Mouse (Mus musculus) intestine, embryonic 15.5 days (tissue): Measurements from ENCODE around the gene Id3. TPM values are rescaled to one million over a fixed set of nuclear protein-coding genes. Genes with fewer than 3 reads are reported as not detected.
A peak's percentile ranks its signal among the peaks of the same experiment; 100 is the strongest.

Source experiments
- ATAC-seq: fragments of 200-750 bp; cut with Nextera tagmentation; 2 replicates; pipeline ENCODE4 v1.8.0; 2017; ENCODE audit warnings: moderate TSS enrichment, moderate library complexity
- H3K27ac ChIP-seq: fragments of 300-500 bp; sonication (generic); 2 replicates; pipeline ENCODE4 v1.5.1; 2015; ENCODE audit warnings: mild to moderate bottlenecking, inconsistent platforms
- H3K27me3 ChIP-seq: fragments of 300-500 bp; sonication (generic); replicated peaks from 2 replicates; pipeline ENCODE4 v1.6.1; 2015; ENCODE audit warnings: inconsistent platforms
- H3K36me3 ChIP-seq: fragments of 300-500 bp; sonication (generic); 2 replicates; pipeline ENCODE4 v1.6.1; 2015; ENCODE audit warnings: inconsistent platforms
- H3K4me1 ChIP-seq: fragments of 300-500 bp; sonication (generic); replicated peaks from 2 replicates; pipeline ENCODE4 v1.6.1; 2015; ENCODE audit warnings: inconsistent platforms
- H3K4me2 ChIP-seq: fragments of 300-500 bp; sonication (generic); replicated peaks from 2 replicates; pipeline ENCODE4 v1.6.1; 2015; ENCODE audit warnings: mild to moderate bottlenecking, inconsistent platforms
- H3K4me3 ChIP-seq: fragments of 300-500 bp; sonication (generic); replicated peaks from 2 replicates; pipeline ENCODE4 v1.5.1; 2015; ENCODE audit warnings: inconsistent platforms
- H3K9ac ChIP-seq: fragments of 300-500 bp; sonication (generic); 2 replicates; pipeline ENCODE4 v1.6.1; 2015; ENCODE audit warnings: inconsistent platforms
- H3K9me3 ChIP-seq: fragments of 300-500 bp; sonication (generic); 2 replicates; pipeline ENCODE4 v1.6.1; 2016; ENCODE audit warnings: inconsistent platforms
- WGBS: fragments of 180-500 bp; shearing (Covaris S2); methylation state at CpG from one replicate; pipeline ENCODE4 v1.1.7; 2015; 5-methylcytosine and 5-hydroxymethylcytosine counted together
- polyA plus RNA-seq: library from polyadenylated mRNA; unstranded; fragments of >200 nt; fragmentation: Nextera tagmentation; extraction: Ambion mirVana; gene quantifications from 2 replicates; pipeline ENCODE4 v1.2.1, GENCODE M21; 2015

Id3 gene
- polyA plus RNA-seq, 1 experiment from 2014 or later, result 285 TPM

DNA sequence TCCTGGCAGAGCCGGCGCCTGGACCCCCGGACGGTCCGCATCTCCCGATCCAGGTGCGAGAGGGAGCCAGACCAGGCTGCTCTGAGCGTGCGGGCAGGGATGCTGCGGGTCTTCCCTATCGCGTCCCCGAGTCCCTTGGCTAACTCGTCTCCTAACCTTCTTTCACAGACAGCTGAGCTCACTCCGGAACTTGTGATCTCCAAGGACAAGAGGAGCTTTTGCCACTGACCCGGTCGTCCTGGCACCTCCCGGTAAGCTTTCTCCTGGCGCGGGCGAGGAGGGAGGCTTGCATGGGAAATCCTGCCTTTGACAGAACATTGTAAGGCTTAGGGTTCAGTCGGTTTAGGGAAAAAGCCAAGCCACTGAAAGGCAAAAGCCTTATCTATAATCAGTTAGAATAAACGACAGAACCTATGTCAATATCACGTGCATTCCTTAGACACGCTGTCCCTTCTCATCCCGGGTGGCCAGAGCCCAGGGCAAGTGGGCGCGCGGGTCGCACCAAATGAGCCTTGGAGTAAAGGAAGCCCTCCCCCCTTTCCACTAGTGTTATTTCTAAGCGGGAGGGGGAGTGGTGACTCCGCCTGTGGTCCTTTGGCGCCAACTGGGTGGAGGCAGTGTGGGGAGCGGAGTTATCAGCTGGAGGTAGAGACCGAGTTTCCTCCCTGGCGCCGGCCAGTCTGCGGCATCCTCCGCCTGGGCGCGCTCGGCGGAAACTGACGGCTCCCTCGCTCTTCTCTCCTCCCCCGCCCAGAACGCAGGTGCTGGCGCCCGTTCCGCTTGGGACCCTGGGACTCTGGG lies 1.0 kb downstream of the Id3 start:
- no peaks in the 10 kb centered on the region for H3K27me3 ChIP-seq
- under 1% methylated on average over 50 of the region's 50 CpGs for WGBS
- no peaks in the 10 kb centered on the region for H3K36me3 ChIP-seq
- H3K4me3 ChIP-seq, result peak overlapping the region; percentile 79
- peaks cover 47% of the 10 kb centered on the region for H3K4me1 ChIP-seq
- peak overlapping the region; percentile 96 for H3K27ac ChIP-seq
- peak; percentile 20; the same call in 1 of the 2 replicates for ATAC-seq
- no peaks in the 10 kb centered on the region for H3K9me3 ChIP-seq
- peak overlapping the region; percentile 82 for H3K4me2 ChIP-seq
- H3K9ac ChIP-seq, result peak overlapping the region; percentile 91

DNA sequence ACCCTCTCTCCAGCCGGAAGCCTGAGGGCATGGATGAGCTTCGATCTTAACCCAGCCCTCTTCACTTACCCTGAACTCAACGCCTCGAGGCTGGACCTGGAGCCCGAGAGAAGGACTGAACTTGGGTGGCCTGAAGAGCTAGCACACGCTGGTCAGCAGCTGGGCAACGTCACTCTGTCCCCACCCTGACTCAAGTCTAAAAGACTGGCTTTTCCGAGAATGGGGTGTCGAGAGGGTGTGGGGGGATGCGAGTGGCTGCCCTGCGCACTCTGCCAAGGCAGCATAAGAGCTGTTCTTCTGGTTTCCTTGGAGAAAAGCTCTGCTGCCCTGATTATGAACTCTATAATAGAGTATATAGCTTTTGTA lies 1.6 kb downstream of the Id3 start:
- Histone ChIP-seq H3K27me3 (no peaks in the 10 kb centered on the region), H3K9me3 (no peaks in the 10 kb centered on the region), H3K4me1 (peaks cover 43% of the 10 kb centered on the region), H3K9ac (peak overlapping the region; percentile 91), H3K27ac (peak overlapping the region; percentile 96), H3K4me2 (peak overlapping the region; percentile 82), H3K36me3 (no peaks in the 10 kb centered on the region), H3K4me3 (peak overlapping the region; percentile 79)
- WGBS, result 3% methylated on average over 11 of the region's 11 CpGs
- no peak for ATAC-seq

DNA sequence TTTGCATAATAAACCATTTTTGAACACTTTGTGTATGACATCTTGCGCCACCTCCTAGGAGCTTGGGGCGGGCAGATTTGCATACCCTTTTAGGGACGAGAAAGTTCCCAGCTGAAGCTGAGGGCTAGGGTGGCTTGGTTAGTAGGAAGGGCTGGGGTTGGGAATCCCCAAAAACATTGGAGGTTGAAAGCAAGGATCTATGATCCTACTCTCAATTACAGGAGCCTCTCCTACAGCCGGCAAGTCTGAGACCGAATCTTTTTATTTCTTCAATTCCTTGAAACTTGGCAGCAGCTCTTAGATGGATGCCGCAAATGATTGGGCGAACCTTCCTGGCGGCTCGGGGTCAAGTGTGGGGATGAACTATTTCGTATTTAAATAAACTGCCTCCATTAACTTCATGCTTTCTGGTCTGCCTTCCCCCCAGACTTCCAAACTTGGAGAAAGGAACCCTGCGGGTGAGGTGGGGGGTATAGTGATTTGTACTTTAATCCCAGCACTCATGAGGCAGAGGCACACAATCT lies 2.1 kb downstream of the Id3 start:
- WGBS, result 22% methylated on average over 11 of the region's 11 CpGs
- no peak for ATAC-seq
- peaks cover 42% of the 10 kb centered on the region for H3K4me1 ChIP-seq

DNA sequence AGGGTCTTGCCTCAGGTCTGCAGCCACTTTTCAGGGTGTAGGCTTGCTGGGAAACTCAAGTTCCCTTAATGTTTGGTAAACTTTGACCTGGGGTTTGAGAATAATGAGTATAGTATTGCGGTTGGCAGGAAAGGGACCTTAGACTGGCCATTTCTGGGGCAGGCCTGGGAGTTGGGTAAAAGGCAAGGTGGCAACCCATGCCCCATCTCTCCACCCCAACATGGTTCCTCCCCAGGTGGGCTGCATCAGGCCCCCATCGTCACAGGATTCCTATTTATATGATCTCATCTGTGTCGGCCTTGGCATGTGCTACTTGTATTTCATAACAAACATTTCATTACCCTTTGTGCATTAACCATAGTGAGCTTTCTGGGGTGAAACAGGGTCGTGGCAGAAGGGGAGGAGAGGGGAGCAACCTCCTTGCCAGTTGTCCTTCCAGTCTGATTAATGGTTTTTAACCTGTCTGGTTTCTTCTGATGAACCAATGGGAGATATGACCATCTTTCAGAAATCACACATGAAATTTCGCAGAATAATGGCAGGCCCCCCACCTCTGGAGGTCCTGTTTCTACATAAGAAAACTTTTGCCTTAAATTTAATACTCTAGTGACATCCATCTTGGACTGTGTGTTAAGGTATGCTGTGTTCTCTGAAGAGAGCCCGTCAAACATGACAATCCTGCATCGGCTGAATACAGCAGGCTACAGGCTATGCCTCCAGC lies 2.9 kb downstream of the Id3 start:
- 29% methylated on average over 7 of the region's 7 CpGs for WGBS
- H3K9me3 ChIP-seq, result no peaks in the 10 kb centered on the region
- peak overlapping the region; percentile 91 for H3K9ac ChIP-seq
- H3K4me3 ChIP-seq, result peak overlapping the region; percentile 79
- ATAC-seq, result no peak
- H3K36me3 ChIP-seq, result no peaks in the 10 kb centered on the region
- peak overlapping the region; percentile 82 for H3K4me2 ChIP-seq
- peaks cover 35% of the 10 kb centered on the region for H3K4me1 ChIP-seq
- no peaks in the 10 kb centered on the region for H3K27me3 ChIP-seq
- peak overlapping the region; percentile 96 for H3K27ac ChIP-seq

More for the DNA sequence above, 2.1 kb downstream of the Id3 start:
- Histone ChIP-seq H3K36me3 (no peaks in the 10 kb centered on the region), H3K27ac (peak overlapping the region; percentile 96), H3K9ac (peak overlapping the region; percentile 91), H3K9me3 (no peaks in the 10 kb centered on the region), H3K27me3 (no peaks in the 10 kb centered on the region), H3K4me2 (peak overlapping the region; percentile 82), H3K4me3 (peak overlapping the region; percentile 79)

DNA sequence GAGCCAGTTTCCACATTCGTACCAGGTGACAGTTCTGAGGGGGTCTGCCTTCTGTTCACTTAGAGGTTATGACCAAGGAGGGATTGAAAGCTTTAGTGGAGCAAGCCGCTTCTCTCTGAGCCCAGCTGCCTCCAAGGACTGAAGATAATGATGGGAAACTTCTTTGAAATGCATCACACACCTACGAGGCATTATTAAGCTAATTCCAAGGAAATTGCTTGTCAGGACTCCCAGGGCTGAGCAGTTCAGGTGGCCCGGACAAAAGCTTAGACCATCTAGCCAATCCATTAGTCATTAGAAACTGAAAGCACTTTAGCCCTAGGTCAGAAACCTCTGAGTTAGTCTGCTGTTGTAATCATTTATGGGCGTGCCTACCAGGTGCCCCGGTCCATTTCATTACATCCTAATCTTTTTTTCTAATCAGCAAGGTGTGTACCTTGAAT lies 3.4 kb downstream of the Id3 start:
- ATAC-seq, result peak; percentile 9; the same call in 1 of the 2 replicates
- peaks cover 32% of the 10 kb centered on the region for H3K4me1 ChIP-seq
- H3K4me2 ChIP-seq, result peak overlapping the region; percentile 82
- H3K27ac ChIP-seq, result peak overlapping the region; percentile 96
- no peaks in the 10 kb centered on the region for H3K9me3 ChIP-seq
- no peaks in the 10 kb centered on the region for H3K27me3 ChIP-seq
- H3K4me3 ChIP-seq, result 0 out of 2 replicates have a peak overlapping the region, but pooled peaks have one; percentile 1
- H3K9ac ChIP-seq, result no peak overlapping the region
- H3K36me3 ChIP-seq, result no peaks in the 10 kb centered on the region
- WGBS, result 25% methylated on average over 6 of the region's 6 CpGs

DNA sequence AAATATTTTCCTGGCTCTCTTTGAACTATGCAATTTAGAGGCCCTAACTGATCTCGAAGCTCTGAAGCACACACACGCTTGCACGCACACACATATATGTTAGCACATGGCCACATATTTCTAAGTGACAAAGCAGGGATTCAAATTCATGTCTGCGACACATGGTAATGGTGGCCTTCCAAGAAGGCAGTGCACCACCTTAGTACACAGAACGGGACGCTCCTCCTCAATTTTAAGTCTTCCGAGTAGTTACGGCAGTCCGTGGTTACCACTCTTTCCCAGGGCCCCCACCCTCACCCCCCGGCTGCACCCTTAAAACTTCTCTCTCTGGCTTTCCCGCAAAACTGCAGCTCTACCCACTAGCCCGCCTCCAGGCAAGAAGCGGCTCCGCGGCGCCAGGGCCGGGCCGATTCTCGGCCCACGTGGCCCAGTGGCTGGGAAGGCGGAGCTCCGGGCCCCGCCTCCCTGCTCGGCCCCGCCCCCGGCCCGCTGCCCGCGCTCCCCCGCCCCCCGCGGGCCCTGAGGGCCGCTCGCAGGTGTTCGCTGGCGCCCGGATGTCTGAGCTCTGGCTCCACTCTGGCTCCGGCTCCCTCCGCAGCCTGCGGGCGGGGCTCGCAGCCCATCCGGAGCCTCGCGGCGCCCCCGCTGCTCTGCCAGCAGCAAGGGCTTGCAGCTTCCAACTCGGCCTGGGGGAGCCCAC lies 4.3 kb downstream of the Id3 start:
- H3K9me3 ChIP-seq, result no peaks in the 10 kb centered on the region
- WGBS, result under 1% methylated on average over 48 of the region's 48 CpGs
- H3K4me2 ChIP-seq, result peak overlapping the region; percentile 82
- peak overlapping the region; percentile 96 for H3K27ac ChIP-seq
- H3K4me1 ChIP-seq, result peaks cover 24% of the 10 kb centered on the region
- no peaks in the 10 kb centered on the region for H3K27me3 ChIP-seq
- peak overlapping the region; percentile 28; the same call in 1 of the 2 replicates for H3K9ac ChIP-seq
- no peaks in the 10 kb centered on the region for H3K36me3 ChIP-seq
- peak; percentile 81 for ATAC-seq
- H3K4me3 ChIP-seq, result peak overlapping the region; percentile 28

DNA sequence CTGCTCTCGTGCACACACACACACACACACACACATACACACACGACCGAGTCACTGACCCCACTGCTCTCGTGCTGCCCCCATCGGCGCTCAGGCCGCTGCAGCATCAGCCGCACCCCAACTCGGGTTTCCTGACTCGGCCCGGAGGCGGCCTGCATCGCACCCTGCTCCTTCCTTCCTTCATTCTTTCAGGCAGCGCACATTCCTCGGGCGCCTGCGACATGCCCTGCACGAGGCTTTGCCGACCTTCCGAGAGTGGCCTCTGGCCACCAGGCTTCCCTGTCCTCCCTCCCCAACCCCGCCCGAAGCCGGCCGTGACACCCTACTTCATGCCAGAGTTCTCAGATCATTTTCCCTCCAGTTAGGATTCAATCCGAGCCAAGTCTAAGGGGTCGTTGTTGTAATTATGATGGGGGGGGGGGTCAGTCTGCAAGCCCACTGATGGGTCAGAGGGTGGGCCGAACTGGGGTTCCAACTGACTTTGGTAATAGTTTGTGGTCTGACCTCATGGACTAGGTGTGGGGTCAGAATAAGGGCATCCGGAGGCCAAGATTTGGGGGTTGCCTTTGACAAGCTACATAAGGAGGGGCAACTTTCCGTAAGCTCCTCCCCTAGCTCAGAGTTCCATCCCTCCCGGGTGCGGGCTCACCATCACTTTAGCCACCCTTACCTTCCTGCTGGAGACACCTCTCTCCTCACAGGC lies 5.2 kb downstream of the Id3 start:
- H3K36me3 ChIP-seq, result no peaks in the 10 kb centered on the region
- H3K27me3 ChIP-seq, result no peaks in the 10 kb centered on the region
- H3K4me1 ChIP-seq, result peaks cover 17% of the 10 kb centered on the region
- peak overlapping the region; percentile 38 for H3K9ac ChIP-seq
- WGBS, result 10% methylated on average over 31 of the region's 31 CpGs
- H3K4me3 ChIP-seq, result peak overlapping the region; percentile 28
- H3K4me2 ChIP-seq, result peak overlapping the region; percentile 82
- ATAC-seq, result no peak; the same call in 1 of the 2 replicates
- H3K27ac ChIP-seq, result peak overlapping the region; percentile 96
- no peaks in the 10 kb centered on the region for H3K9me3 ChIP-seq

DNA sequence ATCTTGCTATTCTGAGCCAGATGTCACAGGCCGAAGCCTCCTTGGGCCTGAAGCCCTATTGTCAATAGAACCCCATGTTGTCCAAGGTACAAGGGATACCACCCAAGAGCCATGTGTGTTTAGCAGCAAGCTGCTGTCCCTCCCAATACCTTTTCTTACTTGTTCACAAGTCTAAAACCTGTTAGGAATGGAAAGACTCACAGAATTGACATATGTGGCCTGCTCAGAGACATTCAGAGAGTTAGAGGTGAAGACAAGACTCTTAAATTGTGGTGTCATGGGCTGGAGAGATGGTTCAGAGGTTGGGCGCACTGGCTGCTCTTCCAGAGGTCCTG lies 5.7 kb downstream of the Id3 start:
- Histone ChIP-seq H3K4me1 (peaks cover 17% of the 10 kb centered on the region), H3K4me3 (no peak overlapping the region), H3K9me3 (no peaks in the 10 kb centered on the region), H3K9ac (no peak overlapping the region), H3K36me3 (no peaks in the 10 kb centered on the region), H3K27ac (peak overlapping the region; percentile 96), H3K4me2 (no peak overlapping the region), H3K27me3 (no peaks in the 10 kb centered on the region)
- 89% methylated on average over 2 of the region's 2 CpGs for WGBS
- ATAC-seq, result no peak

DNA sequence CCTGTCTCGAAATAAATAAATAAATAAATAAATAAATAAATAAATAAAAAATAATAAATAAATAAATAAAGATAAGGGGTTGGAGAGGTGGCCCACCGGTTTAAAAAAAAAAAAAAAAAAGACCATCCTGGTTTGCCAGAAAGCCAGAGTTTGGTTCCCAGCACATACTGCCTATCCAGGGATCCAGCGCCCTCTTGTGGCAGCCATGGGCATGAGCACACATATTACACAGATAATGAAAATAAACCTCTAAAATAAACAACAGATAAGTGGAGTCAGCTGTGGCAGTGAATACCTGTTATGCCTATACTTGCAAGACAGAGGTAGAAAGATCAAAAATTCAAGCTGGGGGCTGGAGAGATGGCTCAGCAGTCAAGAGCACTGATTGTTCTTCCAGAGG lies 6.4 kb downstream of the Id3 start:
- Histone ChIP-seq H3K9me3 (no peaks in the 10 kb centered on the region), H3K9ac (no peak overlapping the region), H3K4me1 (peaks cover 17% of the 10 kb centered on the region), H3K36me3 (no peaks in the 10 kb centered on the region), H3K4me3 (no peak overlapping the region), H3K4me2 (no peak overlapping the region), H3K27me3 (no peaks in the 10 kb centered on the region), H3K27ac (no peak overlapping the region)
- ATAC-seq, result no peak
- WGBS, result 30% methylated on average over 3 of the region's 3 CpGs

DNA sequence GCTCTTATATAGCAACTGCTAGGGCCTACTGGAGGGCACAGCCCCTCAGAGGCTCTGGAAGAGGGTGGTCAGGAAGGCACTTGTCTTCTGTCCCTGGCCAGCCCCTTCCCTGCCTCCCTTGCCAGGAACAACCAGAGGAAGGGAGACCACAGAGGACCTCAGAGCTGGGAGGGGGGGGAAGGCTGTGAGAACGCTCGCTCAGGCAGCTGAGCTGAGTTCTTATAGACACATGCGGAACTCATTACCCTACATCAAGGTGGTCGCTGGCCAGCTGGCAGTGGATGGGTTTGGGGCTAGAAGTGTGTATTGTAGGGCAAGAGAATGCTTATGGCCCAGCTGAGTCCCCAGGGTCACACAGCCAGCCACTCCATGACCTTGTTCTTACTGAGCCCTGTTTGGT lies 7.3 kb downstream of the Id3 start:
- no peak for ATAC-seq
- H3K4me2 ChIP-seq, result no peak overlapping the region
- no peak overlapping the region for H3K4me3 ChIP-seq
- no peaks in the 10 kb centered on the region for H3K36me3 ChIP-seq
- peaks cover 14% of the 10 kb centered on the region for H3K4me1 ChIP-seq
- WGBS, result 69% methylated on average over 4 of the region's 4 CpGs
- no peak overlapping the region for H3K9ac ChIP-seq
- no peak overlapping the region for H3K27ac ChIP-seq
- H3K27me3 ChIP-seq, result no peaks in the 10 kb centered on the region
- H3K9me3 ChIP-seq, result no peaks in the 10 kb centered on the region

DNA sequence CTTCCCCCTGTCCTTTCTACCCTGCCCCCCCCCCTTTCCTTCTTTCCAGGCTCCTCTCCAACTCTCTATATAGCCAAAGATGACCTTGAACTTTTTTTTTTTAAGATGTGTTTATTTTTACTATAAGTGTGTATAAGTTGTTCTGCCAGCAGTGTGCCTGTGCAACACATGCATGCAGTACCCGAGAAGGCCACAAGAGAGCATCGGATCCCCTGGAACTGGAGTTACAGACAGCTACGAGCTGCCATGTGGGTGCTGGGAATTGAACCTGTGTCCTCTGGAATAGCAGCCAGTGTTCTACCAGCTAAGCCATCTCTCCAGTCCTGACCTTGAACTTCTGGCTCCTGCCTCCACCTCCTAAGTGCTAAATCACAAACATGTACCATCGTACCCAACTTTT lies 9.5 kb downstream of the Id3 start:
- Histone ChIP-seq H3K9ac (no peak overlapping the region), H3K4me2 (no peak overlapping the region), H3K4me3 (no peak overlapping the region), H3K27ac (peak overlapping the region; percentile 29; the same call in 1 of the 2 replicates), H3K36me3 (no peaks in the 10 kb centered on the region), H3K9me3 (no peaks in the 10 kb centered on the region), H3K4me1 (peaks cover 3% of the 10 kb centered on the region), H3K27me3 (no peaks in the 10 kb centered on the region)
- WGBS, result 82% methylated on average over 4 of the region's 4 CpGs
- ATAC-seq, result no peak
